Mouse (Mus musculus): ENCODE results near the gene Fancm. TPM values are rescaled to one million over a fixed set of nuclear protein-coding genes. Genes with fewer than 3 reads are reported as not detected.
"Not testable (repeated sequence)": the region's sequence is repeated elsewhere in the genome, so short reads cannot be mapped to it uniquely, and the experiment has no call there.

The Fancm gene
- polyA plus RNA-seq, 1 experiment: 1.2 TPM

DNA sequence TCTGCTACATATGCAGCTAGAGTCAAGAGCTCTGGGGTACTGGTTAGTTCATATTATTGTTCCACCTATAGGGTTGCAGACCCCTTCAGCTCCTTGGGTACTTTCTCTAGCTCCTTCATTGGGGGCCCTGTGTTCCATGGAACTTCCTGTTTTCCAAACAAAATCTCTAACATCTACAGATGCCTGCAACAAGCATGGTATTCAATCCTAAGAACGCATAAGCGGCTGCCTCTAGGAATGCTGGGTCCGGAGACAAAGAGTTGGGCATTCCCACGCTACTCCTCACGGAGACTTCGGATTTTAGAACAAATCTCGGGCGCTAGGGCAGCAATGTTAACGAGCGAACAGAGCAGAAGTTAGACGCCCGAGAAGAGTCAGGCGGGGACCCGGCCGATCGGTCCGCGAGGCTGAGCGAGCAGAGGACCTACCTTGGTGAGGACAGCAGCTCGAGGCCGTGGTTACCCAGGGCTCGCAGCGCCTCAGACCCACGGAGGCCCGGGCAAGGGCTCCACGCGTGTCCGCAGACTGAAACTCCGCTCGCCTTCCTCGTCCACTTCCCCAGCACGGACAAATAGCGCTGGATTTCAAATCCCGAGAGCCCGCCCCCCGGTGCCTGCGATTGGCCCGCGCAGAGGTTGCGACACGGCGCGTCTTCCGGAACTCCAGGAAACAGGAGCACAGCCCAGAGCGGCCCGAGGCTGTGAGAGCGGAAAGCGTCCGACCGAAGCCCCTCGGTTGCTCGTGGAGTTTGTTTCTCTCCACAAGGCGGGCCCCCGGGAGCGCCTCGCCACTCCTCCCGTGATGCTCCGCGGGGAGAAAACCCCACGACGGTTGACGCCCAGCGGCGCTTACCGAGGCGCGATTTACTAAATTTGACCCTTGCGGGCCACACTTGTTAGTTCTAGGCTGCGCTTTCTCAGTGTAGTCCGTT, 96.9 kb downstream of the Fancm start, which contains the start of gene Mis18bp1:
Mis18bp1 (minus strand) TSS at position 584 of the 931 bp plus-strand sequence.
- peak within 1 kb of the TSS; percentile 68 for H3K4me2 ChIP-seq (ENCODE audit: low read depth)
- peak within 1 kb of the TSS; percentile 65 for H3ac ChIP-seq (ENCODE audit: control insufficient read depth, insufficient read length)
- H3K4me3 ChIP-seq: peak within 1 kb of the TSS; percentile 56
- no peaks in the 10 kb centered on the region for H3K27me3 ChIP-seq (ENCODE audit: control insufficient read depth, insufficient read depth, insufficient read length)
- TF ChIP-seq TCF3 (IDR thresholded peaks at IDR 0.05; ENCODE audit: insufficient read length, low read depth) (no peak), REST (IDR thresholded peaks at IDR 0.05; ENCODE audit: insufficient read depth, insufficient read length) (no peak), E2F4 (IDR thresholded peaks at IDR 0.05; ENCODE audit: insufficient read depth) (peak; percentile 95), TCF12 (IDR thresholded peaks at IDR 0.05; ENCODE audit: insufficient read depth, poor library complexity, severe bottlenecking) (no peak), POLR2A (IDR thresholded peaks at IDR 0.05; ENCODE audit: insufficient read length, low read depth) (peak; percentile 61), POLR2AphosphoS2 (IDR thresholded peaks at IDR 0.05; ENCODE audit: insufficient read length, low read depth) (peak; percentile 33), MAX (IDR thresholded peaks at IDR 0.05; ENCODE audit: low read depth) (peak; percentile 1), SRF (IDR thresholded peaks at IDR 0.05; ENCODE audit: control insufficient read depth, insufficient read length, low read depth) (no peak), MYOG (IDR thresholded peaks at IDR 0.05; ENCODE audit: control insufficient read depth in 1 of 3, insufficient read depth in 1 of 3, insufficient read length in 2 of 3, low read depth in 2 of 3) (no peak), CEBPB (IDR thresholded peaks at IDR 0.05; ENCODE audit: insufficient read depth, poor library complexity, severe bottlenecking) (peak; percentile 83)
- H3K79me2 ChIP-seq (ENCODE audit: control insufficient read depth, insufficient read depth): peaks cover 48% of the 10 kb centered on the region
- H3K36me3 ChIP-seq (ENCODE audit: control insufficient read depth, insufficient read depth): no peaks in the 10 kb centered on the region

DNA sequence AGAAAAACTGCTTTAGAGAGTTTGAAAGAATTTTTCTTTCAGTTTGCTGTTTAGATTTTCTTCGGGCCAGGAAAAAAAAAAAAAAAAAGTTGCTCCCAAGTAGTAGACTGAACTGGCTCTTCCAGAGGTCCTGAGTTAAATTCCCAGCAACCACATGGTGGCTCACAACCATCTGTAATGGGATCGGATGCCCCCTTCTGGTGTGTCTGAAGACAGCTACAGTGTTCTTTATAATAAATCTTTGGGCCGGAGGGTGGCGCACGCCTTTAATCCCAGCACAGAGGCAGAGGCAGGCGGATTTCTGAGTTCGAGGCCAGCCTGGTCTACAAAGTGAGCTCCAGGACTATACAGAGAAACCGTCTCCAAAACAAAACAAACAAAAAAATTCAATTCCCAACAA, 97.6 kb downstream of the Fancm start:
- H3K4me2 ChIP-seq (ENCODE audit: low read depth): peak overlapping the region; percentile 60
- peak overlapping the region; percentile 56 for H3K4me3 ChIP-seq
- not testable (repeated sequence) for H3K27me3 ChIP-seq (ENCODE audit: control insufficient read depth, insufficient read depth, insufficient read length); H3K36me3 ChIP-seq (ENCODE audit: control insufficient read depth, insufficient read depth)
- peaks cover 41% of the 10 kb centered on the region for H3K79me2 ChIP-seq (ENCODE audit: control insufficient read depth, insufficient read depth)
- peak overlapping the region; percentile 65 for H3ac ChIP-seq (ENCODE audit: control insufficient read depth, insufficient read length)

DNA sequence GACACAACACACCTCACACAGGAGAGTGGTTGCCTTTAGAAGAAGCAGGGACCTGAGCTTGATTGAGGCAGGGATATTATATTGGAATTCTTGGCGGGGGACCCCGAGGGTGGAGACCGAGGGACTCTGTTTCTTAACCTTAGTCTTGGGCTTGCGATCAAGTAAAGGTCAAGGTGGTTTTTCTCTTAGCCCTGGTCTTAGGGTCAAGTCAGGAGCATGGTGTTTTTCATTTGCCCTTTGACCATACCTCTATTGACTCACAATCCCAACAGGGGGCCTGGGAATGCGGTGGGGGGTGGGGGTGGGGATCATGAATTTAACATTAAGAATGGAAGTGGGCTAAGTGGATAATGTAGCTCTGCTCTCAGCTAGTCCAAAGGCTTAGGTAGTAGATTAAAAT, 98.3 kb downstream of the Fancm start:
- no peaks in the 10 kb centered on the region for H3K36me3 ChIP-seq (ENCODE audit: control insufficient read depth, insufficient read depth)
- H3ac ChIP-seq (ENCODE audit: control insufficient read depth, insufficient read length): no peak overlapping the region
- TF ChIP-seq POLR2A (IDR thresholded peaks at IDR 0.05; ENCODE audit: insufficient read length, low read depth): no peak
- TF ChIP-seq SRF (IDR thresholded peaks at IDR 0.05; ENCODE audit: control insufficient read depth, insufficient read length, low read depth): no peak
- TF ChIP-seq TCF12 (IDR thresholded peaks at IDR 0.05; ENCODE audit: insufficient read depth, poor library complexity, severe bottlenecking): no peak
- no peak for TF ChIP-seq POLR2AphosphoS2 (IDR thresholded peaks at IDR 0.05; ENCODE audit: insufficient read length, low read depth)
- TF ChIP-seq MYOG (IDR thresholded peaks at IDR 0.05; ENCODE audit: control insufficient read depth in 1 of 3, insufficient read depth in 1 of 3, insufficient read length in 2 of 3, low read depth in 2 of 3): no peak
- no peak for TF ChIP-seq MYOD1 (IDR thresholded peaks at IDR 0.05; ENCODE audit: control insufficient read depth in 1 of 3, insufficient read length in 2 of 3, low read depth in 2 of 3)
- TF ChIP-seq MAX (IDR thresholded peaks at IDR 0.05; ENCODE audit: low read depth): no peak
- no peak for TF ChIP-seq USF1 (IDR thresholded peaks at IDR 0.05; ENCODE audit: low read depth)
- no peak for TF ChIP-seq CEBPB (IDR thresholded peaks at IDR 0.05; ENCODE audit: insufficient read depth, poor library complexity, severe bottlenecking)
- TF ChIP-seq TCF3 (IDR thresholded peaks at IDR 0.05; ENCODE audit: insufficient read length, low read depth): no peak
- no peak for TF ChIP-seq REST (IDR thresholded peaks at IDR 0.05; ENCODE audit: insufficient read depth, insufficient read length)
- TF ChIP-seq E2F4 (IDR thresholded peaks at IDR 0.05; ENCODE audit: insufficient read depth): no peak
- no peaks in the 10 kb centered on the region for H3K27me3 ChIP-seq (ENCODE audit: control insufficient read depth, insufficient read depth, insufficient read length)
- no peak overlapping the region for H3K4me2 ChIP-seq (ENCODE audit: low read depth)
- H3K79me2 ChIP-seq (ENCODE audit: control insufficient read depth, insufficient read depth): peaks cover 34% of the 10 kb centered on the region
- H3K4me3 ChIP-seq: peak overlapping the region; percentile 56

Other genes with a start within 250 kb of the Fancm start
- gene Gm527, start 157.7 kb upstream of the Fancm start, polyA plus RNA-seq (2012; fragmentation: generic; extraction: Trizol): 1.8 TPM
- 1.9 TPM for gene Klhl28, start 110.1 kb upstream of the Fancm start, polyA plus RNA-seq (2012; fragmentation: generic; extraction: Trizol)
- gene Togaram1, start 109.8 kb upstream of the Fancm start, polyA plus RNA-seq (2012; fragmentation: generic; extraction: Trizol): 3.5 TPM
- 3.8 TPM for gene Prpf39, start 39.3 kb upstream of the Fancm start, polyA plus RNA-seq (2012; fragmentation: generic; extraction: Trizol)
- 77.9 TPM for gene Fkbp3, start 1.6 kb upstream of the Fancm start, polyA plus RNA-seq (2012; fragmentation: generic; extraction: Trizol)
- gene Mis18bp1, start 97.0 kb downstream of the Fancm start, polyA plus RNA-seq (2012; fragmentation: generic; extraction: Trizol): 1.9 TPM
- gene Wdr20rt, start 149.9 kb downstream of the Fancm start, polyA plus RNA-seq (2012; fragmentation: generic; extraction: Trizol): not detected

All from myocyte (in vitro differentiated cells).